Mouse (Mus musculus): Measurements from ENCODE around the gene Ccdc169. TPM values are rescaled to one million over a fixed set of nuclear protein-coding genes. Genes with fewer than 3 reads are reported as not detected.

The Ccdc169 gene
- polyA plus RNA-seq, 1 experiment, result 0.25 TPM

DNA sequence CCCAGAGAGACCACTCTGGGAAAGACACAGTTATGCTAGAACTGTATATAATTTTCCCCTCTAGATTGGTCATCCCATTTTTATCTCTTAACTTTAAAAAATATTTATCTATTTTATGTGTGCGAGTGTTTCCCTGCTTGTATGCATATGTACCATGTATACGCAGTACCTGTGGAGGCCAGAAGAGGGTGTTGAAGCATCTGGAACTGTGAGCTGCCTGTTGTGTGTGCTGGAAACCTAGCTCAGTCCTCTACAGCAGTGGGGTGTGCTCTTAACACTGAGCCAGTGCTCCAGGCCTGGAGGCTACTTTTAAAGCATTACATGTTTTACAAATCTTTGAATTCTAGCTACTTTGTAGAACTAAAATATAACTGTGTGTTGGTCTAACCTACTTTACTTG is 69.3 kb downstream of the Ccdc169 start:
- no peak for DNase-seq (ENCODE audit: low read depth)
- TF ChIP-seq POLR2A (IDR thresholded peaks at IDR 0.05; ENCODE audit: borderline replicate concordance, extremely low read depth, insufficient read depth, insufficient read length, poor library complexity, severe bottlenecking), result no peak
- no peak for TF ChIP-seq CTCF (IDR thresholded peaks at IDR 0.05; ENCODE audit: borderline replicate concordance, extremely low read depth, insufficient read depth, insufficient read length)

DNA sequence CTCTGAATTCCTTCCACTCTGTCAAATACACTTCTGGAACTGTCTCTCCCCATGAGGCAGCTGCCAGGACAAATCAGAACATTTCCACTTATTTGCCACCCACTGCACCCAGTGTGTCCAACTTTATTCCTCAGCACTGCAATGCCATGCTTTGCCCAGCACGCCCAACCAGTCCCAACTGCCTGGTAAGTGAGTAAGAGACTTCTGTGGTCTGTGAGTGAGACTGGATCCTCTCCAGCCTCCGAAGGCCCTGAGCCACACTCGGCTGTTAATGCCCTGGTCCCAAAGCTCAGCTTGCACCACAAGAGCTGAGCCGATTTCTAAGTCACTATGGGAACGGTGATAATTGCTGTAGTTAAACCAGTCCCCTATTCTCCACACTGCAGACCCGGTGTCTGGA is 70.5 kb downstream of the Ccdc169 start:
- no peak for TF ChIP-seq POLR2A (IDR thresholded peaks at IDR 0.05; ENCODE audit: borderline replicate concordance, extremely low read depth, insufficient read depth, insufficient read length, poor library complexity, severe bottlenecking)
- no peak for TF ChIP-seq CTCF (IDR thresholded peaks at IDR 0.05; ENCODE audit: borderline replicate concordance, extremely low read depth, insufficient read depth, insufficient read length)
- DNase-seq (ENCODE audit: low read depth), result peak; percentile 42

DNA sequence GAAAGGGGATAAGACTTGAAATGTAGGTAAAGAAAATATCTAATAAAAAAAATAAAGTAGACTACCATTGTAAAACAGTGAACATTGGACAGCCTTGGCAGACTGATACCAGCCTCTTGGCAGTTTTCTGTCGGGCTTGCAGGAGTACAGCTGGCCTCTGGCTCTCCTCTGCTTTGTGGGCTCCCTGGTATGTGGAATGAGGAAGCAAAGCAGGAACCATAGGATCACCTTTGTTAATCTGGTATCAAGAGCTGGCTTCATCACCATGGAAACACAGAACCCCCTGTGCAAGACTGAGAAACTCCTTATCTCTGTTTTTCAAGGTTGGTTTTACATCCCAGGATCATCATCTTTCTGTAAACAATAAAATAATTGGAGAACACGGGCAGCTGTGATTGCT is 75.1 kb downstream of the Ccdc169 start:
- peak; percentile 38 for DNase-seq (ENCODE audit: low read depth)
- TF ChIP-seq CTCF (IDR thresholded peaks at IDR 0.05; ENCODE audit: borderline replicate concordance, extremely low read depth, insufficient read depth, insufficient read length) (no peak), POLR2A (IDR thresholded peaks at IDR 0.05; ENCODE audit: borderline replicate concordance, extremely low read depth, insufficient read depth, insufficient read length, poor library complexity, severe bottlenecking) (no peak)

DNA sequence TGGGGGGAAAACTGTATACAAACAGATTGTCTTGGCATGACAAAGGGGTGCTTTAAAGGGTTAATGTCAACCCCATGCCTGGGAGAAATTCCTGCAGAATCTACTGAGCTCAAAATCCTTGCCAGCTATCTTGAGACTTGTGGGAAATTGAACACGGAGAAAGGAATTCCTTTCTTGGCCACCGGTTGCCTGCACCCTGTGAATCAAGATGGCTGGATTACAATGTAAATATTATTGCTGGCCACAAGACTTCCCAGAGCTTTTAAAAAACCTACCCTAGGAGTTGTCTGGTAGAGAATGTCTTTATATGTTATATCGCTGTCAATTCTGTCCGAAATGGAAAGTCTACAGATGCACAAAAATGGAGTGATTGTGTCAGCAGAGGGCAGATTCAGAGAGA is 76.6 kb downstream of the Ccdc169 start:
- DNase-seq (ENCODE audit: low read depth), result peak; percentile 48
- no peak for TF ChIP-seq CTCF (IDR thresholded peaks at IDR 0.05; ENCODE audit: borderline replicate concordance, extremely low read depth, insufficient read depth, insufficient read length)
- no peak for TF ChIP-seq POLR2A (IDR thresholded peaks at IDR 0.05; ENCODE audit: borderline replicate concordance, extremely low read depth, insufficient read depth, insufficient read length, poor library complexity, severe bottlenecking)

DNA sequence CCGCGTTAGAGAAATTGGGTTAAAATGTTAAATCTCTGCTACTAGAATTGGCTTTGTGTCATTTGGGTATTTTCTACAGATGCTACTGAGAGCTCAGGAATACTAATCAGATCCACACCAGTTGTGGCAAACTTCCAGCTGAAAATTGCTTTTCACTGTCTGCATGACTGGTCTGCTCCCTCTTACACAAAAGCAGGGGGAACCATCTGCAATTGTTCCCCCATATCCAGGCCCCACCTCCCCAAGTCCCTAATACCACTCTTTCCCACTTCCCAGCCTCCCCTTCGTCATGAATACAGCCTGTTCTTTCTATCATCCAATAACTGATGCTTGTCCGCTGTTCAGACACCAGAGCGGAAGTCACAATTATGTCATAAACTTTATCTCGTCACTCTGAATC is 77.3 kb downstream of the Ccdc169 start:
- DNase-seq (ENCODE audit: low read depth), result peak; percentile 90
- TF ChIP-seq POLR2A (IDR thresholded peaks at IDR 0.05; ENCODE audit: borderline replicate concordance, extremely low read depth, insufficient read depth, insufficient read length, poor library complexity, severe bottlenecking) (no peak), CTCF (IDR thresholded peaks at IDR 0.05; ENCODE audit: borderline replicate concordance, extremely low read depth, insufficient read depth, insufficient read length) (no peak)

DNA sequence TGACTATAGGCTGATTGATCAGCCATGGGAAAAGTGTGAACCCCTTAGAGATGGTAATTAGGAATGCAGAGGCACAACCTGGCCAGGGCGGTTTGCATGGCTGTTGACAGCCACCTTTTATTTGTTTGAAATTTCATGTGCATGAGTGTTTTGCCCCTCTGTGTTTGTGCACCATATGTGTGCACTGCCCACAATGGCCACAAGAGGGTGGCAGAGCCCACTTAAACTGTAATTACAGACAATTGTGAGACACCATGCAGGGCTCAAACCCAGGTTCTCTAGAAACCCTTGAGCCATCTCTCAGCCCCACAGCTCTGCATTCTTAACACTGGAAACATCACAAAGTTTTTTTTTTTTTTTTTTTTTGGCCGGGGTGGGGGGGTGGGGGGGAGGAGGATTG is 85.4 kb downstream of the Ccdc169 start:
- TF ChIP-seq CTCF (IDR thresholded peaks at IDR 0.05; ENCODE audit: borderline replicate concordance, extremely low read depth, insufficient read depth, insufficient read length) (peak; percentile 43; the same call in 1 of the 2 replicates), POLR2A (IDR thresholded peaks at IDR 0.05; ENCODE audit: borderline replicate concordance, extremely low read depth, insufficient read depth, insufficient read length, poor library complexity, severe bottlenecking) (no peak)
- no peak for DNase-seq (ENCODE audit: low read depth)

Other genes starting within 250 kb of the Ccdc169 start
- gene Sertm1, start 221.5 kb upstream of the Ccdc169 start, polyA plus RNA-seq (2012; rRNA removed), result 4.9 and 8.4 TPM in 2 replicates
- gene Ccna1, start 81.8 kb upstream of the Ccdc169 start, polyA plus RNA-seq (2012; rRNA removed), result 2.1 and 2.8 TPM in 2 replicates
- gene Spg20, start 25.2 kb upstream of the Ccdc169 start, polyA plus RNA-seq (2012; rRNA removed), result 13.2 and 15.7 TPM in 2 replicates
- gene Sohlh2, start 44.7 kb downstream of the Ccdc169 start, polyA plus RNA-seq (2012; rRNA removed), result 0.04 TPM in 1 of 2 replicates, not detected in the other
- 114 and 175 TPM in 2 replicates for gene Dclk1, start 105.0 kb downstream of the Ccdc169 start, polyA plus RNA-seq (2012; rRNA removed)